Mouse (Mus musculus) stomach, postnatal 0 days (tissue): ENCODE results near the gene Il4ra.

Source experiments
- CTCF ChIP-seq: IDR thresholded peaks from 2 replicates; pipeline ENCODE4 v1.5.1; 2016; ENCODE audit warnings: antibody characterized with exemption, low read depth, mild to moderate bottlenecking, moderate library complexity
- EP300 ChIP-seq: optimal IDR thresholded peaks from 2 replicates; pipeline ENCODE3; 2016; ENCODE audit warnings: antibody characterized with exemption

DNA sequence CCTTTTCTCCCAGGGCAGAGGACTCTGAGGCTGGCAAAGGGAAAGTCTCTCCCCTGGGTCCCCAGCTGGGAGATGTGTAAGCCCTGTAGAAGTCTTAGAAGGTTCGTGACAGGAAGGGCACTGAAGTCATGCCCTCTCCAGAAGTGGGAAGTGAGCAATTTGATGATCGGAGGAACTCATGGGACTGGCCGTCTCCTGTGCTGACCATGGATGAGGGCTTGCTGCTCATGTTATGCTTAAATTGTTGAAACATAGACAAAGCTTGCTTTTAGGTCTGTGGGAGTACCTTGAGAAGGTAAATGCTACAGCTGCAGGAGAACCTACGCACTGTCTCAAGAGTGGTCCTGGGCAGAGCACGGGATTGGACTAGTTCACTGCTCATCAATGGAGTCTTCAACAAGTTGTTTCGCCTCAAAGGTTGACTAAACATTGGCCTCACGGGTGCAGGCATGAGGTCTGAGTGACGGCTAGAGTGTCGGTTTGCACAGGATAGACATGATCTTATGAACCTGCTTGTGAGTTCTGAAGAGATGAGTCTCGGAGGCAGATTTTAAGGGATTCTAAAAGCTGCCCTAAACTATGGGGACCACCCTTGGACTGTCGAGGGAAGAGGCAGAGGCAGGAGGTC lies 50.0 kb downstream of the Il4ra start:
- TF ChIP-seq CTCF = no peak
- no peak for TF ChIP-seq EP300
